Mouse (Mus musculus) left cerebral cortex, postnatal 4 days (tissue): ENCODE results near the gene Gm4450. TPM values are rescaled to one million over a fixed set of nuclear protein-coding genes. Genes with fewer than 3 reads are reported as not detected.
"Not testable (repeated sequence)": the region's sequence is repeated elsewhere in the genome, so short reads cannot be mapped to it uniquely, and the experiment has no call there.

Source experiments
- DNase-seq: peaks from one replicate; pipeline ENCODE4 v3.0.0-alpha.2; 2022
- intact Hi-C: fragments of 180-260 bp; cut with DNase I; formaldehyde crosslinking; loops from one replicate; pipeline ENCODE4 v1.15.1; 2025
- total RNA-seq, 2 experiments: library from RNA; stranded (reverse); gene quantifications; 2 replicates each; pipeline ENCODE4 v1.2.3; 2021

The Gm4450 gene
- not detected for total RNA-seq

GRCm38 (mm10) chr3:98457026-98457425 lies at the start of gene Gm4450:
TSS of gene Gm4450 (minus strand) at chr3:98457126.
- DNase-seq, intact Hi-C loops: not testable (repeated sequence)

GRCm38 (mm10) chr3:98497401-98497800 lies 40.5 kb upstream of the Gm4450 start:
- intact Hi-C loops, DNase-seq: not testable (repeated sequence)

GRCm38 (mm10) chr3:98496762-98497161 lies 39.8 kb upstream of the Gm4450 start:
- intact Hi-C loops, DNase-seq: not testable (repeated sequence)

- DNase-seq, intact Hi-C loops: not testable (repeated sequence)
Observed at GRCm38 (mm10) chr3:98495055-98495454, 38.1 kb upstream of the Gm4450 start.

- intact Hi-C loops, DNase-seq: not testable (repeated sequence)
Observed at GRCm38 (mm10) chr3:98494184-98494583, 37.3 kb upstream of the Gm4450 start.

- DNase-seq, intact Hi-C loops: not testable (repeated sequence)
Observed at GRCm38 (mm10) chr3:98471499-98471898, 14.6 kb upstream of the Gm4450 start.

GRCm38 (mm10) chr3:98471057-98471456 lies 14.1 kb upstream of the Gm4450 start:
- intact Hi-C loops, DNase-seq: not testable (repeated sequence)

GRCm38 (mm10) chr3:98469323-98469722 lies 12.4 kb upstream of the Gm4450 start:
- intact Hi-C loops, DNase-seq: not testable (repeated sequence)

GRCm38 (mm10) chr3:98453786-98454185 lies 3.1 kb downstream of the Gm4450 start:
- intact Hi-C loops, DNase-seq: not testable (repeated sequence)

- DNase-seq, intact Hi-C loops: not testable (repeated sequence)
Observed at GRCm38 (mm10) chr3:98443924-98444323, 13.0 kb downstream of the Gm4450 start.

GRCm38 (mm10) chr3:98443149-98443779 lies 13.7 kb downstream of the Gm4450 start:
- intact Hi-C loops, DNase-seq: not testable (repeated sequence)

- DNase-seq, intact Hi-C loops: not testable (repeated sequence)
Observed at GRCm38 (mm10) chr3:98442245-98442644, 14.7 kb downstream of the Gm4450 start.

GRCm38 (mm10) chr3:98435030-98435429 lies 21.9 kb downstream of the Gm4450 start:
- intact Hi-C loops = no loop called here
- DNase-seq = no peak

- intact Hi-C loops = loop anchor here (5.0 kb wide), 1 partner anchor 52 kb away; the partner anchor contains the start of gene Zfp697
Observed at GRCm38 (mm10) chr3:98434088-98434816, 22.7 kb downstream of the Gm4450 start.

GRCm38 (mm10) chr3:98428928-98429525 lies 27.9 kb downstream of the Gm4450 start:
- intact Hi-C loops = no loop called here
- DNase-seq = no peak

More at GRCm38 (mm10) chr3:98434088-98434816, 22.7 kb downstream of the Gm4450 start:
- DNase-seq = no peak

- no peak for DNase-seq
- intact Hi-C loops = no loop called here
Observed at GRCm38 (mm10) chr3:98428449-98428775, 28.5 kb downstream of the Gm4450 start.

GRCm38 (mm10) chr3:98427600-98428448 lies 29.1 kb downstream of the Gm4450 start:
- intact Hi-C loops = no loop called here
- peak; percentile 93 for DNase-seq

- intact Hi-C loops = no loop called here
- no peak for DNase-seq
Observed at GRCm38 (mm10) chr3:98427260-98427599, 29.7 kb downstream of the Gm4450 start.

GRCm38 (mm10) chr3:98426749-98427148 lies 30.2 kb downstream of the Gm4450 start:
- DNase-seq = peak; percentile 45
- intact Hi-C loops = no loop called here

GRCm38 (mm10) chr3:98422926-98423325 lies 34.0 kb downstream of the Gm4450 start:
- intact Hi-C loops = no loop called here
- DNase-seq = no peak

- intact Hi-C loops = no loop called here
- DNase-seq = no peak
Observed at GRCm38 (mm10) chr3:98419786-98420070, 37.2 kb downstream of the Gm4450 start.
